Mouse (Mus musculus): ENCODE results near the gene Ryr3. TPM values are rescaled to one million over a fixed set of nuclear protein-coding genes. Genes with fewer than 3 reads are reported as not detected.

The Ryr3 gene
- total RNA-seq, 2 experiments from 2014 or later: 55.8 to 68.2 TPM

DNA sequence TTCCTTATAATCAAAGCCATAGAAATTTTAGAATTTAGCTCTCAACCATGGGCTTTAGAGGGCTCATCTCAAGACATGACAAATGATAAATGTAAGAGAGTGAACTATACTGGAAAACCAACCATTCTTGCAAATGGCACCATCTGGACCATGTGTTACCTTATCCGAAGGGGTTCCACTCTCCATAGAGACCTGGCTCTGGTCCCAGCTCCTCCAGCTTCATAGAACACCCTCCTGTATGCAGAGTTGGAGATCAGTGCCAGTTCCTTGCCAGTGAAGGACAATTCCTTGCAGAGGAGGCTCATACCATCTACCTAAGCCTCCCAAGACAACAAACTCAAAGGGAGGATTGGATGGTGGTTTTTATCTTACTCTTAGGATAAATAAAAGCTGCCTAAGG is 268.0 kb downstream of the Ryr3 start:
- DNase-seq (ENCODE audit: low spot score in 2 of 2): no peak

DNA sequence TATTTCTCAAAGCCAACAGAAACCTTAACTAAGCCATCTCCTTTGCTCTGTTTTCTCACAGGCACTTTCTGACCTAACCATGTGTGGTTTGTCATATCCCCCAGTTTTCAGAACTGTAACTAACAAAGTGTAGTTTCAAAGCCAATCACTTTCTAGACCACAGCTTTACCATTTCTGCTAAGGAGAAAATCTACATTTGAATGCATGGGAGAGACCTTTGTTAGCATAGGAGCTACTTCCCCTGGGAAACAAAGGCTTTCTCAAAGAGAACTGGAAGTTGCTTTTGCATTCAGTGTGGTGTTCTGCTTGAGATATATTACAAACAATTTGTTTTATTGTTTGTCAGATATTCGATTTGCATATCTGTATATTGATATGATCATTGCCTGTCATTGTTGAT is 285.1 kb downstream of the Ryr3 start:
- no peak for DNase-seq (ENCODE audit: low spot score in 2 of 2)

DNA sequence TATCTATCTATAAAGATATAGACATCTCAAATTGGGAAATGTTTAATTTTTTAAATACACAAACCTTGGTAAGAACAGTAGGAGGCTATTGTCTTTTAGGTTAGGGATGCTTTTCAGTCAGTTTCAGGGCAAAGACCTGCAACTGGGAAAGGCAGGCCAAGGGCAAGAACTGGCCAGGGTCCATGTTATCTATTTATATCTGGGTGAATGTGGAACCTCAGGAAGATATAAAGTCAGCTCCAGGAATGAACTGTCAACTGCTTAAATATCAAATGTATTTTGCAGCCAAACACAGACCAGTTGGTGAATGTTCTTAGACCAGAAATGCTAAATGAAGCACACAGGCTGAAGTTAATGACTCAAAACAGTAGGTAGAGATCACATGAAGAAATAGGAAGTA is 303.1 kb downstream of the Ryr3 start:
- no peak for DNase-seq (ENCODE audit: low spot score in 2 of 2)

DNA sequence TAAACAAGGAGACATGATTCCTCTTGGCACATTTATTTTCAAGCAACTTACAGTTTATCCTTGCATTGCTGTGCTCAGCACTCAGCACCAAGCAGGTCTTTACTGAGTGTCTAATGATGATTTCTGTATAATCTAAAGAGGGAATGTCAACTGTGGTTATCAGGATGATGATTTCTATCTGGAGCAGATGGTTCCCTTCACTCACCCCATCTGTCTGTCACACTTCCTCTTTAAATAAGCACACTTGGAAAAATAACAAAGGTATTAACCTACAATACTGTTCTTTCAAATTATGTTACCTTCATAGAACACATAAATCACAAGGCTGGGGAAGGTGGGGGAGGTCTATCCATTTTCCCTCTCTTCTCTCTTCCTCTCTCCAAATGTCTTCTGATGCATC is 304.3 kb downstream of the Ryr3 start:
- DNase-seq (ENCODE audit: low spot score in 2 of 2): peak; percentile 25 to 72

DNA sequence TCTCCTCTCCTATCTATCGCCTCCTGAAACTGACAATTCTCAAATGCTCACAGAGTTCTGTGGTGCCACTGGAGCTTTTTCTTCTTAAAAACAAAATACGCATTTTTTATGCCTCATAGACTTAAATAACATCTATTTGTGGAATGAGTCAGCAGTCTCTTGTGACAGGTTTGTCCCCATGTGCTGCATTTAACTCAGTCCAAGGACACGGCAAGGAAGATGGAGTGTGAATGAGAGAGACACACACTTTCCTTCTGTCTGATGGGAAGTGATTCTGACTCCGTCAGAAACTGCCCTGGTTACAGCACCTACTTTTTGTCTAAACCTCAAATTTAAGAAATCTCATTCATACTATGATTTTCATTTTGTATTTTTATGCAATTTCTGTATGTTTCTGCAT is 306.3 kb downstream of the Ryr3 start:
- DNase-seq (ENCODE audit: low spot score in 2 of 2): peak in 1 of 2 experiments; percentile 21

DNA sequence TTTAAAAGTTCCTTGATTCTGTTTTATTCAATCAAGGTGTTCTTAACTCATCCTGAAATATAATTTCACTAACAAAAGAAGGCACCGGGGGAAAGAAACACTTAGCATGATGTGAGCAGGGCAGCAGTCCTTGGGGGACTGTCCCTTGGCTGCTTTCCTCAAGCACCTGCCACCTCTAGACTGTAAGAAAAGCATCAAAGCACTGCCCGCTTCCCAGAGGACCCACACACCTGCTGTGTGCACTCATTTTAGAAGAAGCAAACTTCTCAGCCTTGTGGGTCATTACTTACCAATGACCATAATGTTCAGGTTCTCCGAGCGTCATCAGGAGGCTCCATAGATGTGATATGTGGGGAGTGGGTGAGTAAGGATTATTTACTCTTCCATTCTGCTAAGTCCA is 307.8 kb downstream of the Ryr3 start:
- no peak for DNase-seq (ENCODE audit: low spot score in 2 of 2)

DNA sequence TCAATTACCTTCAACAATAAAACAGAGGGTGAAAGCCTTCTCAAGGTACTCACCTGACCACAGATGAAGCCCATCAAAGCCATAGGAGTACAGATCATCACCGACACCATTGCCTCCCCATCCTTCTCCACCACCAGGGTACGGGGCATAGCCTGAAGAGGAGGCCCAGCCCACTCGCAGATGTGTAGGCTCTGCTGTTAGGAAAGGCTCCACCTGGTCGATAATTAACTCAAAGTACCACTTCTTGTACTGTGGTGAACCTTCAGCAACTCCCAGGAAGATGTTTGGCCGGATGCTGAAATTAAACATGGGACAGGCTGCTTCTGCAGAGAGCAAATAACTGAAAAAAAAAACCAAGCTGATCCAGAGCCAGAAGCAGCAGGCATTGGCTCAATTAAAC is 316.1 kb downstream of the Ryr3 start:
- no peak for DNase-seq (ENCODE audit: low spot score in 2 of 2)

DNA sequence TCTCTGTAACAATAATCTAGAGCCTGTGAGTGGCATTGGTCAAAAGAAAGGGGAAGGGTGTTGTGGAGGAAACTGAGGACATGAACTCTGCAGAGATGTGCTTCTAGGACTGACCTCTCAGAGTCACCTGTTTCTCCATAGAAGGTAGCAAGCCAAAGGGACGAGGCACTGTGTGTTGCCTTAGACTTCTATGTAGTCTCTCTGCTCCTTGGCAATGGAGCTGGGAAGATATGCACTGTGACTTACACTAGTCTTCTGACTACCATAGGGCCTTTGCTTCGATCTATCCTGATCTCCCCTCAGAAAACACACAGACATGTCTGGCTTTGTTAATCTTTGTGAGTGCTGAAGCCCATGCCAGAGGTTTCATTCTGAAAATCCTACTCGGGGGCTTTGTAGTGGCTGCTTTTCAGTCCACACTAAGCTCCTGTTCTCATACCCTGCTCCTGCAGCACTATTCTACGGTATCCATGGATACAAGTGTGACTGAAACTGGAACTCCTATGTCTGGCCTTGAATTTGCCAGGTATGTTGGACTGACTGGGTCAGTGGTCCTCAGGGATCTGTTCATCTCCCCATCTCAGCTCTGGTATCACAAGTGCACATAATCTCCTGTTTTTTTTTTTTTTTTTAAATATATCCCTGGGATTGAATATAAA is 332.3 kb downstream of the Ryr3 start:
- DNase-seq (ENCODE audit: low spot score in 2 of 2): no peak

DNA sequence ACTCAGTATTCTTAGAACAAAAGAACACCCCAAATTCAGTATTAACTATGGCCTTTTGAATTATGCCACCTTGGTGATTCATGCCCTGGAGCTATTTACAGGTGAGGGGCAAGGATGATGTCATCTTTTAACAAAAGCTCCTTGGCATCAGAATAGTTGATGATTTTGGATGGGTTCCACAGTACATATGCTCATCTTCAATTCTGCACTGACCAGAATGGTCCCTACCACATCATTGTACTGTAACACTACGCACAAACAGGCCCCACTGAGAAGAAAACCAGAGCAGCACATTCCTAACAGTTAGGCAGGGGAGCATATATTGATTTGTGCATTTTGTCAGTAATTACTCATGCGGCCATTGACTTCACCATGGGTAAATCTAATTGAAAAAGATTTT is 335.1 kb downstream of the Ryr3 start:
- no peak for DNase-seq (ENCODE audit: low spot score in 2 of 2)

DNA sequence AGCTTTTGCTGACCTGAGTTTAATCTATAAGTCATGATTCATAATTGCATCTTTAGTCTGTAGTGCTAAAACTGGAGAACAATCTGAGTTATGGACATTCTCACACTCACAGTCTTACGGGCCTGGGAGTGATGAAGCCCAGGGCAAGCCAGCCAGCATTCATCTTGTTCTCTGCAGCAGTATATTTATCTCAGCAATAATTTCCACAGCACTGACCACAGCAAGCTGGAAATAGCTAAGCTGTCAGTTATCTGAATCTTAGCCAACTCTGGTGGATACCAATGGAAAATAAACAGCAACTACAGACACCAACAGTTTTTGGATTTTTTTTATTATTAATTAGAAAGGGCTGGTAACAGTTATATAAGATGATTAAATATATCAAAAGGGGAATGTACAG is 335.5 kb downstream of the Ryr3 start:
- no peak for DNase-seq (ENCODE audit: low spot score in 2 of 2)

DNA sequence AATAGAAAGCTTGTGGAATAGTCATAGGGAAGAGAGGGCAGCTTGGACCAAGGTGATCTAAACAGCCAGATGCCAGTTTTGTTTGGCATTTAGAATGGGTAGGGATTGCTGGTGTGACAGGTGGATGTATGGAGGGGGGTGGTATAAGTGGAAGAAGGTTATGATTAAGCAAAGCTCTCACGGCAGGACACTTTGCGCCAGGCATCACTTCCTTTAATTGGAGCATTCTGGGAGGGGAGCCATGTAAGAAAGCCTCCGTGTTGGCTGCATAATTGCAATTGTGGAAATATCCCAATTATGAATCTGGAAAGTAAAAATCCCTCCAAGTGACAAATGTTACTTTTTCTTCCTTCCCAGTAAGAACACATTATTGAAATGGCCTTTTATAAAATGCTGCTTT is 339.5 kb downstream of the Ryr3 start:
- DNase-seq (ENCODE audit: low spot score in 2 of 2): peak in 1 of 2 experiments; percentile 29

DNA sequence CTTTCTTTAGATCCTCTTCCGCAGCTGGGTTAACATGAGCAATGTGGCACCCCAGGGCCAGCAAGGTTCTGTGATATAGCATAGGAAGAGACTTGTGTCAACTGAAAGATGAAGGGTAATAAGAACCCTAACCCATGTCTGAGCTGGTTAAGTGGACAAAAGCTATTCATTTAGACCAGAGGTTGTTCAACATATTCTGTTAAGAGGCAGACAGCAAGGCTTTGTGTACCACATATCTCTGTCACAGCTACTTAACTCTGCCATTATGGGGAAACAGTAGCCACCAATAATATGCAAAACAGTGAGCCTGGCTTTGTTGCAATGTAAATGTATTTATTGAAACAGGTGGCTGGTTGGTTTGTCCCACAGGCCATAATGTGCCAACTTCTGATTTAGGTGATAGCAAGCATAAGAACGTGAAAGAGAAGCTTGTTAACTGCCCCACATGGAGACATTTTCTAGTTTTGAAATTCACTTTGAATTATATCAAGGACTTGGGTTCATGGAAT is 350.8 kb downstream of the Ryr3 start:
- DNase-seq (ENCODE audit: low spot score in 2 of 2): no peak

DNA sequence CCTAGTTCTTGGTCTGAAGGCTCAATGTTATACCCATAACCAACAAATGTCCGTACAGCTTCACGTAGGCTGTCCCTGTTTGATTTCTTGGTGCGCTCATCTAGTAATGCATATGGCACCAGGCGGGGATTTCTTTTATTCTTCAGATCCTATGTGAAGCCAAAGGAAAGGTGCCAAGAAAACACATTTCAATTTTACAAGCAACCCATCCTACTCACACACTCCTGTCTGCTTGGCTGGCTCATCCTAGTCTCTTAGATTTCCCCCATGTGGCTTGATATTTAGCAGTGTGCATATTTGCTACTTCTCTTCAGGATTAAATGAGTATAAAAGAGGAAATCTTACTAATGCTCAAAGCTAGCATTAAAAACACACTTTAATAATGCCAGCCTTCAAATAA is 355.1 kb downstream of the Ryr3 start:
- peak; percentile 12 to 46 for DNase-seq (ENCODE audit: low spot score in 2 of 2)

DNA sequence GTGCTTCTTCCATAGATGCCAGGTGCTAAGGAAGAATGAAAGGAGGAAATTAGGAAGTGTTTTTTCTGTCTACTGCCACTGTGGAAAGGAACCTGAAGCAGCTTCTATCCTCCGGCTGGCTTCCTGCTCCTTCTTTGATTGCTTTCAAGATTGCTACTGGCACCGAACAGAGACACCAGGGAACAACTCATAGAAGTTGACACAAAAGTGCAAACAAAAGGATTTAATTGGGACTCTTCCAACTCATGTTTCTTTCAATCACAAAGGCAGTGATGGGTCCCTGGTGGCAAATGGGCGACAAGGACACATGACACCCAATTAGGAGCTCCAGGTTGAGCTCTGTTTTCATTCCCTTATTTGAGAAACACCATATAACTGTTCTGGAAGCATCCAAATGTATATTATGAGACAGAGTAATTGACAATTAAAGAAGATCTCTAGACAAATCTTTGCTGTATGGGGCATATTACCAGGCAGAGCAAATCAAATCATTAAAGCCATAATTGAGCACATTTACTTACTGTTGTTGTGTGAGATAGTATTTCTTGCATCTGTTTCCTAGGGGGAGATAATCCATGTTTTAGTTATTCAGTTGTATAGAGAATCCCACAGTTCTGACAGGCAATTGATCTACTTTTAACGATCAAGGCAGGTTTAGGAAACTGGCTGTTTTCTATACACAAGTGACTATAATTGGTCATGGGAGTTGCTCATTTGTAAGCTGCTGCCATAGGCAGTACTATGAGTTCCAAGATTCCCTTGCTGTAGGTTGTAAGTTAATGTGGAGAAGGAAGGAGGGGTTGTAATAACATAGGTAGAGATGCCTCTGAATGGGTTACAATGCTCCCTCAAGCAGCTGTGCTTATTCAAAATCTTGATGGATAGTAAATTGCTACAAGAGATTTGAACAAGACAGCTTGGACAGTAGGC is 371.0 kb downstream of the Ryr3 start:
- DNase-seq (ENCODE audit: low spot score in 2 of 2): no peak

DNA sequence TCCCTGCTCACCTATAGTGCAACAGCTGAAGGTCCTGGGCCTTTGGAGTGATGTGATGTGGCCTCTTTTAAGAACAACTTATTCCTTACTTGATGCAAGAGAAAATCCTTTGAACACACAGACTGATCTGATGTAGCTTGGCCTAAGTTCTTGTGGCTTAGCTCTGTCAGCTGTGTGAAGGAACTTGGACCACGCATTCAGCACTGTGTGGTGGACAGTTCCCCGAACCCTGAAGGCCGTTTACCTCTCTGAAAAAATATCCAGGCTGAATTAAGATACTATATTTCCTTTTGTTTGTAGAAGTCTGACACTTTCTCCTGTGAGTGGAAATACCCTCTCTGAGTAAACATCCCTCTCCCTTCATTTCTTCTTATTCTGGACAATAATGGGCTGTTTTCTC is 374.0 kb downstream of the Ryr3 start:
- DNase-seq (ENCODE audit: low spot score in 2 of 2): no peak

DNA sequence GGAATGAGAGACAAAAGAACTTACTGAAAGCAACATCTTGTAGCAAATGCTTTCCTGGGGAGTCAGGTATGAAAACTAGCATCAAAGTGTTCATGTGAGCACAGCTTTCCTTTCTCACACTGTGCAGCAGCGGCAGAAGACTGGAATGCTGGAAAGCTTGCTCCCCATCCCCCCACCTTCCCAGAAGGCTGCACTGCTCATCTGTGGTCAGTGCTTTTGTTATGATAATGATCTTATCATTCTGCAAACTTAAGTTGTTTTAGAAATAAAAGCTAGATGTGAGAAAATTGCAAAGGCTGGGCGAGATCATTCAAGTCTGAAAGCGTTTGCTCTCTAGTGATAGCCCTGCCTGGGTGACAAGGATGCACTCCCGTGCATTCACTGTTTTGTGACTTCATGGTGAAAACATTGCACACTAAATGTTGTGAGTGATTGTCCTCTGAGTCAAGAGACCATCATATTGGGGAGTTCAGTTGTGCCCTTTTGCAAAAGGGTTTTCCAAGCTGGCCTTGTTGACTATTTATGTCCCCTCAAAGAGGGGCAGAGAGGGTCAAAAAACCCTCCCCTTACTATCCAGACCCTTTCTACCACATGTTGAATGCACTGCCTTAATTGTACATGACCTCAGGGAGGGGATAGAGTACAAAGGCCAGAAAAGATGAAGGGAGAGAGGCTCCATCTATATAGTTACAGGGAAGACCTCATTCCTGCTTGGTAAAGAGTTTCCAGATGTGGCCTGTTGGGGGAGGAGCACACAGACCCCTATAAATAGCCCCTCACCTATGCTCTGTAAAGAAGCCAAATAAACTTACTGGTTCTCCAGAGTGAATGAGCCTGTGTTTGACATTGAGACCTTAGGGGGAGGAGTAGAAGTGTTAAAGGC is 385.2 kb downstream of the Ryr3 start:
- DNase-seq (ENCODE audit: low spot score in 2 of 2): no peak

DNA sequence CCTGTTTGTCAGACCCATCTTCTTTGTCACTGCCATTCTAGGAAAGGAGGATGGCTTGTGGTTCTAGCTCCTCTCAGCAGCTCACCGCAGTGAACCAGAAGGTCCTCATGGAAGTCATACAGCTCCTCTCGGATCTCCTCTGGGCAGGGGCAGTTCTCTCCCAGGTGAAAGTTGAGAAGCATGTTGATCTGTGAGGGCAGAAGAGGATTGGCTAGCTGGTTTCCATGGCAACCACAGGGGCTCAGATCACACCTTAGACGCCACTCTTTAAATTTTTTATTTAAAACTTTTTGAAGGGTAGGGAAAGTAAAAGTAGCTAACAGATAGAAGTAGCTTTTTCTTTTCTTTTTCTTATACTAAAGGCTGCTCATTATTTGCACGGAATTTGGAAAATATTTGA is 390.3 kb downstream of the Ryr3 start:
- DNase-seq (ENCODE audit: low spot score in 2 of 2): no peak

DNA sequence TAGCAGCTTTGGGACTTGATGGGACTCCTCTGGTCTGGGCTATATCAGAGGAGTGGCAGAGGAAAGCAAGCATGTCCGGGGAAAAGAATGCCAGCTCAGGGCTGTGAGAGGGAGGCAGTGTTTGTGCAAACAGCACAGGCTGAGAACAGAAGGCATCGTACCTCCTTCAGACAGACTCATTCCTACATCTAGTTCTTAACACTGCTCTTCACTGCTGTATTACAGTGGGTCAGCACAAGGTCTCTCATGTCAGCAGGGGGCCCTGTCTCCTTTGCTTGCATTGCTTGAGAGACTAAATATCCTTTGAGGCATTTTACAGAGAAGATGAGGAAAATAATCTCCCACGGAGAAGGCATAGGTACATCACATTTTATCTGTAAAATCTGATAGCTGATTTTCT is 394.2 kb downstream of the Ryr3 start:
- DNase-seq (ENCODE audit: low spot score in 2 of 2): peak in 1 of 2 experiments; percentile 32

DNA sequence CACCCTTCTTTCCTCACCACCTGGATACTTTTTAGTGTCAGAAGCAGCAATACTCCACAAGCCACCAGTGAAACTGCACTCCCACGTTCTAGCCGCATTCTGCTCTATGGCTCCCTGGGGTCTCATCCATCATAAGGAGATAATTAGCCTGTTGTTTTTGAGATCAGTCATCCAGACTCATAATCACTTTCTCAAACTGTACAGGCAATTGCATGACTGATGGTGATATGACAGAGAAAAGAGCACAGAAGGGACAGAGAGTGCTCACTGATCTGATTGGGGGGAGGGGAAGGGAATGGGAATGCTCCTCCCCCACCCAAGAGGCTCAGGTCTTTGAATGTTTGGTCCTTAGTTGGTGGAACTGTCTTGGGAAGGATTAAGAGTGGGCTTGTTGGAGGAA is 397.8 kb downstream of the Ryr3 start:
- no peak for DNase-seq (ENCODE audit: low spot score in 2 of 2)

DNA sequence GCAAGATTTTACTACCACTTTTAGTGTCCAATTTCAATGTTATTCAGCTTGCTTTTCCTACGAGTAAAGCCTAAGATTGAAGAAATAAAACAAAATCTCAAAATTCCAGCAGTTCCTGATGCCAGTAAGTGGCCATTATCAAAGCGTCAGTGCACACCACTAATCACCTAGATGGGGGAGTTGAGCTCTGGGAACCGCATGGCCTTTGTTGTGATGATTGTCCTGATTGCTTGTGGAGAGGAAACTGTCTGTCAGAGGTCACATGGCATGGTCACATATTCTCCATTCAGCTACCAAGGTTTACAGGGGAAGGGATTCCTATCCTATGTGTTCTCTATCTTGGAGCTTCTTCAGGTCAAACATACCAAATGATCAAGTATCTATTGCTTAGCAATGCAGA is 399.9 kb downstream of the Ryr3 start:
- no peak for DNase-seq (ENCODE audit: low spot score in 2 of 2)

DNA sequence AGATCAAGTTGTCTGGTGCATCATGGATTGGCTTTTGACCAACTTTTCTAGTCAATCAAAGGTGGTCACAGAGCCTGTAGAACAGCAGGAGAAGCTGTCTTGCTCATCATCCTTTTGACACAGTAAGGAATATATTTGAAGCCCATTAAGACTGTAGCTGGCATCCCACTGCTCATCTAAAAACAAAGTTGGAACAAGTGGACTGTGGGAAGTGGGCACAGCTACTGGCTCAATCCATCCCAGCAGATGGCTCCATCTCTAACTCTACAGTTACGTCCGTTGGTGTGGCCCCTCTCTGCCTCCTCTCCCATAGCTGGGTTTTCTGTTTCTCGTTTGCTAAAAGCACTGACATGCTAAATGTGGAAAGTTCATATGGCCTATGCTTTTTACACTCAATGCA is 400.9 kb downstream of the Ryr3 start:
- DNase-seq (ENCODE audit: low spot score in 2 of 2): no peak

All from layer of hippocampus, adult 18-20 months (tissue).